Mouse (Mus musculus) spleen, adult 2 months (tissue): ENCODE measurements around the gene Klc1.

ENCODE experiments used
- CTCF ChIP-seq: fragments of 200-500 bp; IDR thresholded peaks from 2 replicates; pipeline ENCODE4 v1.5.1; 2011; ENCODE audit warnings: mild to moderate bottlenecking, inconsistent platforms; ENCODE audit not compliant: insufficient read depth, insufficient read length, insufficient replicate concordance; ENCODE audit errors: extremely low read depth
- POLR2A ChIP-seq: fragments of 200-500 bp; IDR thresholded peaks from 2 replicates; pipeline ENCODE4 v1.6.1; 2011; ENCODE audit warnings: low read depth, low read length, inconsistent platforms

DNA sequence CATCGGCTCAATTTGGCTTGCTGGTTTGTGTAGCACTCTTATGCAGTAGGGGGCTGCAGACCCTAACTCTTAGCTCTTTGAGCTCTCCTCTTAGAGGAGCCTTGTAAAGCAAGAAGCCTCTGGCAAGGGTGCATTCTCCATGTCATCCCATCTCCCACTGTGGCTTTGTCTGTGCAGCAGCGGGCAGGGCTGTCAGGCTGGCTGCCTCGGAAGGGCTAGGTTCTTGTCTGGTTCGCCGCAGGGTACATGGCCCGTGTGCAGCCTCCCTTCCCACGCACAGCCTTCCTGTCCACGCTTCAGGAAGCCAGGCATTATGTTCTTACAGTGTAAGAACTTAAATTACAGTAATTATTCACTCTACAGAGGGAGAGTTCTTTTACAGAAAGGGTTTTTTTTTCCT lies 40.0 kb upstream of the Klc1 start:
- TF ChIP-seq CTCF: no peak
- TF ChIP-seq POLR2A: no peak
